Mouse (Mus musculus): ENCODE data around the gene Adssl1.

DNA sequence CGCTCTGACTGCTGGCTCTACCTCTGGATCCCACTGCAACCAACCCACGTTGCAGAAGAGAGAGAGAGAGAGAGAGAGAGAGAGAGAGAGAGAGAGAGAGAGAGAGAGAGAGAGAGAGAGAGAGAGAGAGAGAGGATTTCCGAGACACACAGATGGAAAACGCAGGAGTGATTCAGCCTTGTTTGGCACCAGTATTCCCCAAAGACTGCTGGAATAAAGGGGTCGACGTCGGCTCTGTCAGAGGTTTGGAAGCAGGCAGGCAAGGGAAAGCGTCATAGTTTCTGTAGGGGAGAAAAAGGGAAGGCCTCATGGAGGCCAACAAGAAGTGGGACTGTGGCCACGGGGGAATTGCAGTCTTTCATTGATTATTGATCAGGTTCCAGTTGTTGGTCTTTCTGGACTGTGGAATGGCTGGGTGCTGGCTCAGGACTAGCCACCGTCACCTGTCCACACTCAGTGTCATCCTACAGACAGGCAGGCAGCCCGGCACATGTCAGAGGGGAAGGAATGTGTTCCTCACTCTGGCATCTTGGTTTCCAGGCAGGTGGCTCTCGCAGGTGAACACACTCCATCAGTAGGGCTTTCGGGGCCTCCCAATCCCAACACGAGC, 22.8 kb upstream of the Adssl1 start:
- no peak for TF ChIP-seq ZNF384 (IDR thresholded peaks at IDR 0.05; ENCODE audit: low read depth, low read length)
- TF ChIP-seq POLR2A (IDR thresholded peaks at IDR 0.05; ENCODE audit: low read depth, low read length): no peak
- TF ChIP-seq USF1 (IDR thresholded peaks at IDR 0.05; ENCODE audit: low read depth, low read length): no peak
- TF ChIP-seq PAX5 (IDR thresholded peaks at IDR 0.05; ENCODE audit: low read length): no peak
- TF ChIP-seq MAFK (IDR thresholded peaks at IDR 0.05; ENCODE audit: insufficient replicate concordance, low read length): no peak
- TF ChIP-seq EP300 (IDR thresholded peaks at IDR 0.05; ENCODE audit: low read length): no peak
- no peak for TF ChIP-seq GABPA (IDR thresholded peaks at IDR 0.05; ENCODE audit: insufficient replicate concordance, low read depth, low read length)
